ENCODE assay signal across 12 mouse cellular contexts in the genomic region with DNA sequence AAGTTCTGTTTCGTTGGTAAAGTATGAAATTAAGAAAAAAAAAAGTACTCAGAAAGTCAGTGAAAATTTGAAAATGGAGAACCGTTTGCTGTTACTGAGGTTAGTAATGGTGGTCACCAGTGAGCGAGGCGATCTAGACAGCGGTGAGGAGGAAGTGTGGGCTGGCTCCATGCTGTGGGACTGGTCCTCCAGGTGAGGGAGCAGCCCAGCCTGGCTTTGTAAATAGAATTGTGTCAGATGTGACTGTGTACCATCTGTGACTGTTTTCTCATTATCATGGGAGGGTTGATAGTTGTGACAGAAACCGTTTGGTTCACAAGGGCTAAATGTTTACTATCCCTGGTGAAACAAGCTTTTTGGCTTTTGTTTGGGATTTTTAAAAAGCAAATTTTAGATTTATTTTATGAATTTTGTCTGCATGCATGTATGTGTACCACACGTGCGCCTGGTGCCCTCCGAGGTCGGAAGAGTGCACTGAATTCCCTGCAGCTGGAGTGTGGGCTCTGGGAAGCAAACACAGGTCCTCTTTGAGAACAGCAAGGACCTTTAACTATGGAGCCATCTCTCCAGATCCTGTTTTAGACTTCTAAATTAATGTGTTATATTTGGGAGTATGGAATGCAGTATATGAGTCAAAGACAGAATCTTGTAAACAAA.
"Had no signal": no experiment of that assay in that cellular context is flagged by ENCODE, and none has a peak within 500 bp of the region (broad histone marks: within the 10 kb centered on the region; RNA-seq: fewer than 3 reads in every experiment).

No protein-coding gene starts in this region.

- H3K36me3 ChIP-seq: kidney, embryonic 15.5 days; midbrain, embryonic 12.5 days; neural tube, embryonic 13.5 days; stomach, embryonic 15.5 days had no signal

- H3K27ac ChIP-seq: kidney, embryonic 15.5 days; limb, embryonic 13.5 days; liver, embryonic 14.5 days; midbrain, embryonic 12.5 days; neural tube, embryonic 13.5 days; stomach, embryonic 15.5 days had no signal

- H3K4me2 ChIP-seq: kidney, embryonic 15.5 days; limb, embryonic 13.5 days; midbrain, embryonic 12.5 days; neural tube, embryonic 13.5 days; stomach, embryonic 15.5 days had no signal

- H3K9me3 ChIP-seq: kidney, embryonic 15.5 days; limb, embryonic 13.5 days; midbrain, embryonic 12.5 days; neural tube, embryonic 13.5 days; stomach, embryonic 15.5 days had no signal

- H3K9ac ChIP-seq: kidney, embryonic 15.5 days; limb, embryonic 13.5 days; liver, embryonic 14.5 days; midbrain, embryonic 12.5 days; neural tube, embryonic 13.5 days; stomach, embryonic 15.5 days had no signal

- DNase-seq: kidney, postnatal 14 days; layer of hippocampus, postnatal 36 days; lung, adult 18-20 months; right cerebral cortex, postnatal 14 days; thymus, postnatal 4 days had no signal

- ATAC-seq: midbrain, embryonic 16.5 days had no signal

- H3K27me3 ChIP-seq: kidney, embryonic 15.5 days; limb, embryonic 13.5 days; midbrain, embryonic 12.5 days; neural tube, embryonic 13.5 days; stomach, embryonic 15.5 days had no signal

- H3K4me3 ChIP-seq: kidney, embryonic 15.5 days; limb, embryonic 13.5 days; midbrain, embryonic 12.5 days; neural tube, embryonic 13.5 days; stomach, embryonic 15.5 days had no signal
